Mouse (Mus musculus): Measurements from ENCODE around the gene Spon1. TPM values are rescaled to one million over a fixed set of nuclear protein-coding genes. Genes with fewer than 3 reads are reported as not detected.

Gene Spon1
- polyA plus RNA-seq, 1 experiment from 2014 or later, result 13.9 TPM

DNA sequence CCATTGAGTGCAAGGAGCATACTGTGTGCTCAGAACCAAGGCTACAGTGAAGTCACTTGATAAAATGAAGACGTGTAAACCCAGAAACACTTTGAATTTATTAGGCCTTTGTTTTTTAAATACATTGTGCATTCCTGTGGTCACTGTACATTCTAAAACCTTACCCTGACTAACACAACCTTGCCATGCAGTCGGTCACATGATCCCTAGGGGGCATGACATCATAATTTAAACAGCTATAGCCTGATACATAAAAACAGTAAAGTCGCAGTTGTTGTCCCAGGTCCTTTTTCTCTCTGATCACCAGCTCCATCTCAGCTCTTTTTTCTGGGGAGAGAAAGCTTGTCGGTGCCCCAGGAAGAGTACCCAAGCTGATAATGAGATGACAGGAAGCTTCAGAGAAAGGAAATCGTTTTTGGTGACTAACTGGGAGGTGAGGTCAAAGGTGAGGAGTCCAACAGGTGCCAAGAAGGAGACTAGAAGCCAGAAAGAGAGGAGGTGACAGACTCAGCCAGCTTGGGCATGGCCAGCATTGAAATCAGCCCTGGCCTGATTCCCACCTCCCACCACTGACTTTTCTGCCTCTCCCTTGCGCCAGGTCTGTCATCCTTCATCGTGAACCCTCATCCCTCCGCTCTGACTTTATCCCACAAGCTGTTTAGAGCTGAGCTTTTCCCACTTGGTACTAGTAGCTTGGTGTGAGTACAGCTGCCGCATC lies 246.1 kb downstream of the Spon1 start:
- no peak for ATAC-seq (ENCODE audit: low read depth)
- Histone ChIP-seq H3K4me1 (replicated peaks; ENCODE audit: control insufficient read depth, insufficient read depth, low read length) (no peaks in the 10 kb centered on the region), H3K36me3 (ENCODE audit: control insufficient read depth, insufficient read depth, low read length) (no peaks in the 10 kb centered on the region), H3K4me2 (ENCODE audit: low read depth, low read length) (no peak overlapping the region), H3K9ac (ENCODE audit: low read length) (no peak overlapping the region), H3K27me3 (ENCODE audit: control insufficient read depth, insufficient read depth, low read depth, low read length) (no peaks in the 10 kb centered on the region), H3K27ac (ENCODE audit: low read length) (no peak overlapping the region), H3K9me3 (ENCODE audit: control insufficient read depth, low read length) (no peaks in the 10 kb centered on the region), H3K4me3 (ENCODE audit: low read length) (no peak overlapping the region)
- WGBS, result 54% methylated on average over 9 of the region's 9 CpGs

DNA sequence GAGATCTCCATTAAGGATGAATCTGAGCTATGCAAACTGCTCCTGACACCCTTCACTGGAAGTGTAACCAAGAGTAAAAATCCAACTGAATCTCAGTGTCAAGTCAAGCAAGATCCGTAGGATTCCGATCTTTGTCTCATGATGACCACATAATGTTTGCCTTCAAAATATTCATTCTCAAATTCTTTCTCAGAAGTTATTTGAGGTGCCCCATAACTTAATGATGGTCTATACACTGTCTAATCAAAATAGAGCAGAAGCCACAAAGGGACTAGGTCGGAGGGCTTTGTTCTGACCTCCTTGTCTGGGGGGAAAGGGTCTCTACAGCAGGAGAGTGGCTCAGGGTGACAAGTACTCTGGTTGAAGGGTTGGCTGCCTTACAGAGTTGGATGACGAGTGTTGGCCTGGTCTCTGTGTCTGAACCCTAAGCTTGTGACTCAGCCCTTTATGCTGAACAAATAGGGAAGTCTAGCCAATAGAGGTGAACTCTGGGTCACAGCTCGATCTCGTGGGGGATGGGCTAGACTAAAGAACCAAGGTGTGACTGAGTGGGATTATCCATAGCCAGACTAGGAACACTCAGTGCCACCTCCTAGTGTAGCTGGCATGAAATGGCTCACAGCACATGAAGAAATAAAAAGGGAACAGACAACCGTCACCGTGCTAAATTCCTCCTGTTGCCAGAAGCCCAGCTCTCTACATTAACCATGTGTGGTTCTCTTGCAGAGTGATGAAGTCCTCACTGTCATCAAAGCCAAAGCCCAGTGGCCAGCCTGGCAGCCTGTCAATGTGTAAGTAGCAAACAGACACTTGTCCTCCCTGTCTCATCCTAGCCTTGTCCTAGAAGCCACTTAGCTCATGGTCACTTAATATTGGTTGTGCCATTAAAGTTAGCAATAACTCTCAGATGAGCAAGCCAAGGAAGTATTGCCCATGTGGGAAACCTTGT lies 250.5 kb downstream of the Spon1 start:
- no peak overlapping the region for H3K4me3 ChIP-seq (ENCODE audit: low read length)
- H3K27ac ChIP-seq (ENCODE audit: low read length), result no peak overlapping the region
- H3K9me3 ChIP-seq (ENCODE audit: control insufficient read depth, low read length), result no peaks in the 10 kb centered on the region
- no peak overlapping the region for H3K4me2 ChIP-seq (ENCODE audit: low read depth, low read length)
- no peaks in the 10 kb centered on the region for H3K36me3 ChIP-seq (ENCODE audit: control insufficient read depth, insufficient read depth, low read length)
- 58% methylated on average over 8 of the region's 8 CpGs for WGBS
- no peaks in the 10 kb centered on the region for H3K27me3 ChIP-seq (ENCODE audit: control insufficient read depth, insufficient read depth, low read depth, low read length)
- no peak for ATAC-seq (ENCODE audit: low read depth)
- H3K4me1 ChIP-seq (replicated peaks; ENCODE audit: control insufficient read depth, insufficient read depth, low read length), result no peaks in the 10 kb centered on the region
- no peak overlapping the region for H3K9ac ChIP-seq (ENCODE audit: low read length)

DNA sequence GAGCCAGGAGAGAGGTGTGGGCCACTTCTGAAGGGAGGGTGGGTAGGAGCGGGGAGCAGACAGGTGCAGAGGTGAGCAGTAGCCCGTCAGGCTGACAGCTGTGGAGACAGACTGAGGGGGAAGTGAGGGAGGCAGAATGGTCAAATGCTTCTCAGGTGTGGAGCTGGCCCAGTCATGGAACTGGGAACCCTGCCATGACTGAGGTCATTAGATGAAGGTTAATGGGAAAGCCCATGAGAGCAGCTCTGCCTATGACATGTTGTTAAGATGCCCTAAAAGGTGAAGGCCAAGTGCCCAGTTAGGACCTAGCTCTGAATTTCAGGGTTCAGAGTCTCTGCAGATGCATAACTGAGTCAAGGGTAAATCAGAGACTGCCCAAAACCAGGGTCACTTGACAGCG lies 253.1 kb downstream of the Spon1 start:
- 68% methylated on average over 3 of the region's 3 CpGs for WGBS
- no peak overlapping the region for H3K27ac ChIP-seq (ENCODE audit: low read length)
- no peaks in the 10 kb centered on the region for H3K27me3 ChIP-seq (ENCODE audit: control insufficient read depth, insufficient read depth, low read depth, low read length)

DNA sequence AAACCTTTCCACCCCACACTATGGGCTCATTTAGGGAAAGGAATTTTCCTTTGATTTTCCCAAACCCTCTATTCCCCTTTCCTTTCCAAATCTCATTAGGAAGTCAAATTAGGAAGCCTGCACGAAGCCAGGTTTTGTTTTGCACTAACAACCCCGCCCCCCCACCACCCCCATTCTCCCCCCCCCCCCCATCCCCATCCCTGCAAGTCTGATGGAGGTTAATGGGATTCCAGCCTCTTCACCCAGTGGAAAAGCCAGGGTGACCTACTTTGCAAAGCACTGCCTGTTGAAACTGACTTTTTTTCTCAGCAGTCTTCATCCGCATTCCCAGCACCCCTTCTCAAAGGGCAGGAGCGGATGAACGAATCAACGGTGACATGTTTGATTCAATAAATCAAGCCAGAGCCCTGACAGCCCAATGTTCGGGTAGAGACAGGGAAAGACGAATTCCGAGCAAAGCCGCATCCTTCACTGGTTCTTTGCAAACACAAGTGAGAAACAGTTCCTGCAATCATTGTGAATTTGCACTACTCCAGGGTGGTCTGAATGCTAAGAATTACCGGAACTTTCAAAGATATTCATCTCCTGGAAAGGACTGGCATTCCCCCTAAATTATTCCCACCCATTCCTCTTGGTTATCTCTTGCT lies 254.4 kb downstream of the Spon1 start:
- Histone ChIP-seq H3K27ac (ENCODE audit: low read length) (no peak overlapping the region), H3K9ac (ENCODE audit: low read length) (peak overlapping the region; percentile 59), H3K27me3 (ENCODE audit: control insufficient read depth, insufficient read depth, low read depth, low read length) (no peaks in the 10 kb centered on the region), H3K36me3 (ENCODE audit: control insufficient read depth, insufficient read depth, low read length) (no peaks in the 10 kb centered on the region), H3K4me2 (ENCODE audit: low read depth, low read length) (peak overlapping the region; percentile 68), H3K4me3 (ENCODE audit: low read length) (peak overlapping the region; percentile 56), H3K4me1 (replicated peaks; ENCODE audit: control insufficient read depth, insufficient read depth, low read length) (no peaks in the 10 kb centered on the region), H3K9me3 (ENCODE audit: control insufficient read depth, low read length) (no peaks in the 10 kb centered on the region; the same call in 1 of the 2 replicates)
- 9% methylated on average over 11 of the region's 11 CpGs for whole genome bisulfite sequencing
- ATAC-seq (ENCODE audit: low read depth), result no peak

More for the DNA sequence above, 253.1 kb downstream of the Spon1 start:
- Histone ChIP-seq H3K9me3 (ENCODE audit: control insufficient read depth, low read length) (no peaks in the 10 kb centered on the region), H3K9ac (ENCODE audit: low read length) (no peak overlapping the region), H3K36me3 (ENCODE audit: control insufficient read depth, insufficient read depth, low read length) (no peaks in the 10 kb centered on the region), H3K4me3 (ENCODE audit: low read length) (no peak overlapping the region), H3K4me1 (replicated peaks; ENCODE audit: control insufficient read depth, insufficient read depth, low read length) (no peaks in the 10 kb centered on the region), H3K4me2 (ENCODE audit: low read depth, low read length) (no peak overlapping the region)
- ATAC-seq (ENCODE audit: low read depth), result no peak

DNA sequence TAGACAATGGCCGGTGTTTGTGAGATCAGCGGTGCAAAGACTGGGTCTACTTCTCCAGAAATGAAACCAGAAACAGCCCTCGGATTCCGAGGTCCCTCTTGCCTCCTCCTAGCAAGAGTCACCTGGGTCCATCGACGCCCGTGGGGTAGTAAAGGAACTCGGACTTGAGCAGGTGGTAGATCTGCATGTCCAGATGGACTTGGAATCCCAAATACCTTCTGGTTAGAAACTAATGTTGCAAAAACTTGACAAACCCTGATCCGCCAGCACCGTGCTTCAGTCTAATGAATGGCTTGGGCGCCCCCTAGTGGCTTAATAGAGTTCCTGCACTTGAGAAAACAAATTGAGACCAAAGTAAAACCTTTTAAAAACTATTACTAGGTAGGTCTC lies 254.9 kb downstream of the Spon1 start:
- no peaks in the 10 kb centered on the region for H3K27me3 ChIP-seq (ENCODE audit: control insufficient read depth, insufficient read depth, low read depth, low read length)
- peak overlapping the region; percentile 56 for H3K4me3 ChIP-seq (ENCODE audit: low read length)
- no peaks in the 10 kb centered on the region for H3K36me3 ChIP-seq (ENCODE audit: control insufficient read depth, insufficient read depth, low read length)
- peak; percentile 74 for ATAC-seq (ENCODE audit: low read depth)
- H3K9ac ChIP-seq (ENCODE audit: low read length), result peak overlapping the region; percentile 59
- H3K27ac ChIP-seq (ENCODE audit: low read length), result no peak overlapping the region
- peak overlapping the region; percentile 68 for H3K4me2 ChIP-seq (ENCODE audit: low read depth, low read length)
- H3K9me3 ChIP-seq (ENCODE audit: control insufficient read depth, low read length), result no peaks in the 10 kb centered on the region; the same call in 1 of the 2 replicates
- under 1% methylated on average over 11 of the region's 11 CpGs for WGBS
- no peaks in the 10 kb centered on the region for H3K4me1 ChIP-seq (replicated peaks; ENCODE audit: control insufficient read depth, insufficient read depth, low read length)

DNA sequence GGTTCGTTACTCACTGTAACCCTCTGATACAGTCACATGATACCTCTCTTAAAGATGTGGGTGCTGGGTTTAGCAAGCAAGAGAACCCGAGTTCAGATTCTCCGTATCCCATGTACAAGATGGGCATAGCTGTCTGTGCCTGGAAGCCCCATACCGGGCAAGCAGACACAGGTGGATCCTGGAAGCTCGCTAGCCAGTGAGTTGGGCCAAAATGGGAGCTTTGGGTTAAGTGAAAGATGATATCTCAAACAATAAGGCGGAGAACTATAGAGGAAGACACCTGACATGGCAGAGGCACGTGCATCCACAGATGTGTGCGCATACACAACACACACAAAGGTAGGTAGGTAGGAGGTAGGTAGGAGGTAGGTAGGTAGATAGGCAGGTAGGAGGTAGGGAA lies 261.1 kb downstream of the Spon1 start:
- Histone ChIP-seq H3K4me3 (ENCODE audit: low read length) (no peak overlapping the region), H3K36me3 (ENCODE audit: control insufficient read depth, insufficient read depth, low read length) (no peaks in the 10 kb centered on the region), H3K9me3 (ENCODE audit: control insufficient read depth, low read length) (no peaks in the 10 kb centered on the region; the same call in 1 of the 2 replicates), H3K4me2 (ENCODE audit: low read depth, low read length) (no peak overlapping the region), H3K27ac (ENCODE audit: low read length) (no peak overlapping the region), H3K4me1 (replicated peaks; ENCODE audit: control insufficient read depth, insufficient read depth, low read length) (no peaks in the 10 kb centered on the region), H3K9ac (ENCODE audit: low read length) (no peak overlapping the region), H3K27me3 (ENCODE audit: control insufficient read depth, insufficient read depth, low read depth, low read length) (no peaks in the 10 kb centered on the region)
- WGBS, result 83% methylated on average over 8 of the region's 8 CpGs
- no peak for ATAC-seq (ENCODE audit: low read depth)

DNA sequence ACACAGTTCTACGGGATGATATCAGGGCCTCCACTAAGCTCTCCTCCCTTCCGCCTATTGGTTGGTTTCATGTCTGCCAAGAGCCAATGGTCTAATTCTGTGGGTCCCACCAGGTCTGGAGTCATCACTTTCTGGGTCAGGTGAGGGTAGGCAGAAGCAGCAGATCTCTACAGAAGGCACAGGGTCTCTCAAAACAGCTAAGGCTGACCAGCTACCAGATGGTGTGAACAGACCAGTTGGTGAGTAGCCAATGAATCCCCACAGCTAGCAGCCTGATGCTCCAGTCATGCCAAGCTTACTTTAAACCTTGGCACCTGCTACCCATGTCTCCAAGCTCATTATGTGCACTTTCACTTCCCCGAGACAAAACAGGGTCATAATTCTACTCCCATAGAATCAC lies 261.6 kb downstream of the Spon1 start:
- ATAC-seq (ENCODE audit: low read depth), result no peak
- Histone ChIP-seq H3K9ac (ENCODE audit: low read length) (no peak overlapping the region), H3K4me3 (ENCODE audit: low read length) (no peak overlapping the region), H3K4me2 (ENCODE audit: low read depth, low read length) (no peak overlapping the region), H3K36me3 (ENCODE audit: control insufficient read depth, insufficient read depth, low read length) (no peaks in the 10 kb centered on the region), H3K9me3 (ENCODE audit: control insufficient read depth, low read length) (no peaks in the 10 kb centered on the region; the same call in 1 of the 2 replicates), H3K27ac (ENCODE audit: low read length) (no peak overlapping the region), H3K4me1 (replicated peaks; ENCODE audit: control insufficient read depth, insufficient read depth, low read length) (no peaks in the 10 kb centered on the region), H3K27me3 (ENCODE audit: control insufficient read depth, insufficient read depth, low read depth, low read length) (no peaks in the 10 kb centered on the region)
- 73% methylated on average over 3 of the region's 3 CpGs for WGBS

DNA sequence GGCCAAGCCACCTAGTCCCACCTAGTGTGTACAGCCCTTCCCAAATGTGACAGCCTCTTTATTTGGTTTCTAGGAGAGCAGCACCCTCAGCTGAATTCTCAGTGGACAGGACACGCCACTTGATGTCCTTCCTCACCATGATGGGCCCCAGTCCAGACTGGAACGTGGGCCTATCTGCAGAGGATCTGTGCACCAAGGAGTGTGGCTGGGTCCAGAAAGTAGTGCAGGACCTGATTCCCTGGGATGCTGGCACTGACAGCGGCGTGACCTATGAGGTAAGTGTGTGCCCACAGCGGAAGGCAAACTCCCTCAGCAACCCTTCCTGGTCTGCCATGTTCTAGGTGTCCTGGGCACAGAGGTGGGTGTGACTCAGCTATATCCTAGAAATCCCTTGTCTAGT lies 263.0 kb downstream of the Spon1 start:
- no peak overlapping the region for H3K4me2 ChIP-seq (ENCODE audit: low read depth, low read length)
- H3K27me3 ChIP-seq (ENCODE audit: control insufficient read depth, insufficient read depth, low read depth, low read length), result no peaks in the 10 kb centered on the region
- WGBS, result 78% methylated on average over 5 of the region's 5 CpGs
- H3K9me3 ChIP-seq (ENCODE audit: control insufficient read depth, low read length), result no peaks in the 10 kb centered on the region; the same call in 1 of the 2 replicates
- H3K27ac ChIP-seq (ENCODE audit: low read length), result no peak overlapping the region
- H3K36me3 ChIP-seq (ENCODE audit: control insufficient read depth, insufficient read depth, low read length), result no peaks in the 10 kb centered on the region
- H3K4me1 ChIP-seq (replicated peaks; ENCODE audit: control insufficient read depth, insufficient read depth, low read length), result no peaks in the 10 kb centered on the region
- no peak overlapping the region for H3K4me3 ChIP-seq (ENCODE audit: low read length)
- no peak overlapping the region for H3K9ac ChIP-seq (ENCODE audit: low read length)
- ATAC-seq (ENCODE audit: low read depth), result no peak

DNA sequence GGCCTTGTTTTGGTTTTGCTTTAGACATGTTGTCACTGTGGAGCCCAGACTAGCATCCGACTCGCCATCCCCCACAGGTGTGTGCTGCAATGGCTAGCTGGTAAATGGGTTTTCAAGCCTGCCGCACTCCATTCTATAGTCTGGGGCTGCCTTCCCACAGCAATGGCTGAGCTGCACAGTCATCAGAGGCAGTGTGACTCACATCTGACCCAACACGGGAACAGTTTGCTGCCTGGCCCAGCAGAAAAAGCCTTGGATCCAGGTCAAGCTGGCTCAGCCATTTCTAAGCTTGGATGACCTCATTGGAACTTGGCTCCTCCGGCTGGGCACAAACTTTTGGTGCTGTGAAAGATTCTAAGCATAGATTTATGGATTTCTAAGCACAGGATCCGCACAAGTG lies 263.8 kb downstream of the Spon1 start:
- no peak overlapping the region for H3K4me2 ChIP-seq (ENCODE audit: low read depth, low read length)
- H3K27me3 ChIP-seq (ENCODE audit: control insufficient read depth, insufficient read depth, low read depth, low read length), result no peaks in the 10 kb centered on the region
- no peak overlapping the region for H3K4me3 ChIP-seq (ENCODE audit: low read length)
- H3K27ac ChIP-seq (ENCODE audit: low read length), result no peak overlapping the region
- H3K36me3 ChIP-seq (ENCODE audit: control insufficient read depth, insufficient read depth, low read length), result no peaks in the 10 kb centered on the region
- no peaks in the 10 kb centered on the region for H3K4me1 ChIP-seq (replicated peaks; ENCODE audit: control insufficient read depth, insufficient read depth, low read length)
- no peak overlapping the region for H3K9ac ChIP-seq (ENCODE audit: low read length)
- 64% methylated on average over 6 of the region's 6 CpGs for whole genome bisulfite sequencing
- no peak for ATAC-seq (ENCODE audit: low read depth)
- no peaks in the 10 kb centered on the region; the same call in 1 of the 2 replicates for H3K9me3 ChIP-seq (ENCODE audit: control insufficient read depth, low read length)
